Mouse (Mus musculus) lung, embryonic 14.5 days (tissue): ENCODE measurements around the gene Olfr1166. TPM values are rescaled to one million over a fixed set of nuclear protein-coding genes. Genes with fewer than 3 reads are reported as not detected.
"Not testable (repeated sequence)": the region's sequence is repeated elsewhere in the genome, so short reads cannot be mapped to it uniquely, and the experiment has no call there.

Experiments used
- ATAC-seq: fragments of 200-750 bp; cut with Nextera tagmentation; 2 replicates; pipeline ENCODE4 v1.8.0; 2017; ENCODE audit warnings: mild to moderate bottlenecking, moderate TSS enrichment, moderate library complexity; ENCODE audit not compliant: insufficient read depth
- DNase-seq: peaks from one replicate; pipeline ENCODE4 v3.0.0-alpha.2; 2015
- H3K27ac ChIP-seq: fragments of 300-500 bp; sonication (generic); 2 replicates; pipeline ENCODE4 v1.5.1; 2014; ENCODE audit warnings: low read depth, mild to moderate bottlenecking, moderate library complexity
- H3K27me3 ChIP-seq: fragments of 300-500 bp; sonication (generic); 2 replicates; pipeline ENCODE4 v1.6.1; 2014; ENCODE audit warnings: low read length, control low read depth; ENCODE audit not compliant: insufficient read depth
- H3K36me3 ChIP-seq: fragments of 300-500 bp; sonication (generic); 2 replicates; pipeline ENCODE4 v1.6.1; 2014; ENCODE audit warnings: control low read depth; ENCODE audit not compliant: insufficient read depth
- H3K4me1 ChIP-seq: fragments of 300-500 bp; sonication (generic); 2 replicates; pipeline ENCODE4 v1.6.1; 2014; ENCODE audit warnings: antibody characterized with exemption, control low read depth; ENCODE audit not compliant: insufficient read depth
- H3K4me2 ChIP-seq: fragments of 300-500 bp; sonication (generic); 2 replicates; pipeline ENCODE4 v1.6.1; 2014; ENCODE audit warnings: mild to moderate bottlenecking
- H3K4me3 ChIP-seq: fragments of 300-500 bp; sonication (generic); 2 replicates; pipeline ENCODE4 v1.5.1; 2014; ENCODE audit warnings: low read depth, low read length
- H3K9ac ChIP-seq: fragments of 300-500 bp; sonication (generic); 2 replicates; pipeline ENCODE4 v1.6.1; 2014
- H3K9me3 ChIP-seq: fragments of 300-500 bp; sonication (generic); 2 replicates; pipeline ENCODE4 v1.6.1; 2016; ENCODE audit warnings: low read depth, low read length, control low read depth
- CTCF ChIP-seq: IDR thresholded peaks from 2 replicates; pipeline ENCODE4 v1.5.1; 2016; ENCODE audit warnings: antibody characterized with exemption, low read depth
- WGBS: fragments of 180-500 bp; shearing (Covaris S2); extraction: QIAGEN DNeasy Blood & Tissue Kit; methylation state at CpG from one replicate; pipeline ENCODE4 v1.1.7; 2014; 5-methylcytosine and 5-hydroxymethylcytosine counted together
- polyA plus RNA-seq: library from polyadenylated mRNA; unstranded; fragments of >200 nt; fragmentation: Nextera tagmentation; extraction: Ambion mirVana; gene quantifications from 2 replicates; pipeline ENCODE4 v1.2.1, GENCODE M21; 2014

Gene Olfr1166
- polyA plus RNA-seq: not detected in 2 replicates

DNA sequence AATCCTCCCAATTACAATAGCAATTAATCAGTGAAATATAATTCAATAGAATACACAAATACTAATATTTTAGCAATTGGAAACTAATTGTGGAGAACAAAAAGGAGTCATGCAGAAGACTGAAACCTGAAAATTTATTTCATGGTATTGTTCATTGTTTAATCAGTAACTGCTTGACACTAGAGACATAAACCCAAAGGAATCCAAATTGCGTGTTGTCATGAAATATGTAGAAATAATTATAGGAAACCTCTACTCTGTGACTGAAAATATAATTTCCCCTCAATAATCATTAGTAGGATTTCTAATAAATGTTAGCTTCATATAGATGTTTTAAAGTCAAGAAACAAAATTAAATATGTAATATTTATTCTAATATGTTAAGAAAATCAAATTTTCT, at the start of gene Olfr1166:
TSS of gene Olfr1166 (minus strand) at position 101 of the 400 bp plus-strand sequence.
- no peak within 1 kb of the TSS for H3K4me3 ChIP-seq
- no peaks in the 10 kb centered on the region for H3K36me3 ChIP-seq
- ATAC-seq (no peak), DNase-seq (no peak)
- H3K27me3 ChIP-seq: no peaks in the 10 kb centered on the region
- H3K4me2 ChIP-seq: no peak within 1 kb of the TSS
- no peaks in the 10 kb centered on the region for H3K9me3 ChIP-seq
- no peak for TF ChIP-seq CTCF
- H3K27ac ChIP-seq: no peak within 1 kb of the TSS
- 92% methylated on average over 1 of the region's 1 CpGs for WGBS
- no peak within 1 kb of the TSS for H3K9ac ChIP-seq
- no peaks in the 10 kb centered on the region for H3K4me1 ChIP-seq

DNA sequence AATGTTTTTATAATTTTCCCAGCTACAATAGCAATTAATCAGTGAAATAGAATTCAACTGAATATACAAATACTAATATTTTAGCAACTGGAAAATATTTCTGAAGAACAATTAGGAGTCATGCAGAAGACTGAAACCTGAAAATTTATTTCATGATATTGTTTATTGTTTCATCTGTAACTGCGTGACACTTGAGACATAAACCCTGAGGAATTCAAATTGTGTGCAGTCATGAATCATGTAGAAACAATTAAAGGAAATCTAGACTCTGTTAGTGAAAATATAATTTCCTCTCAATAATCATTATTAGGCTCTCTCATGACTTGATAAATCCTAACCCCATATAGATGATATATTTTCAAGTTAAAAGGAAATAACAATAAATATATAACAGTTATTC, 27.0 kb upstream of the Olfr1166 start, which contains the start of gene Olfr1167:
TSS of gene Olfr1167 (minus strand) at position 101 of the 400 bp plus-strand sequence.
- not testable (repeated sequence) for H3K27ac ChIP-seq, H3K4me3 ChIP-seq, H3K27me3 ChIP-seq, H3K9ac ChIP-seq, H3K36me3 ChIP-seq, ATAC-seq, H3K9me3 ChIP-seq, H3K4me2 ChIP-seq, DNase-seq, H3K4me1 ChIP-seq
- WGBS: 81% methylated on average over 1 of the region's 1 CpGs

DNA sequence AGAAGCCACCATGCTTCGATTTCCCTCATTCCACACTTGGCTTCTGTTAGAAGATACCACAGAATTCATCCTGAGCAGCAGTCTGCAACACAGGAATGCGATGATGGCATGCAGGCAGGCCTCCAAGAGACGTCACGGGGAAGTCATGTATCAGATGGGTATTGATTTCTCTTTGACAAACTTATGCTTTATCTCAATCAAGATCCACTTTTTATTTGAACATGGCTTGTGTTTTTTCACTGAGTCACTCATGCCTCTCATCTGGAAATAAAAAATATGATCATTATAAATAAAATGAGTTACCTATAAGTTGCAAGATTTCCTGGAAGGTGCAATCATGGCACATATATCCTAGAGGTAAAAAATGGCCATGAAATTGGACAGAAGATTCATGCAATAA, 34.2 kb downstream of the Olfr1166 start, which contains the start of gene Olfr1164:
TSS of gene Olfr1164 (minus strand) at position 101 of the 400 bp plus-strand sequence.
- Histone ChIP-seq H3K4me2 (no peak within 1 kb of the TSS), H3K4me1 (no peaks in the 10 kb centered on the region), H3K4me3 (no peak within 1 kb of the TSS), H3K27ac (no peak within 1 kb of the TSS), H3K9ac (no peak within 1 kb of the TSS), H3K9me3 (no peaks in the 10 kb centered on the region), H3K36me3 (no peaks in the 10 kb centered on the region), H3K27me3 (no peaks in the 10 kb centered on the region)
- TF ChIP-seq CTCF: no peak
- DNase-seq (no peak), ATAC-seq (no peak)
- WGBS: 61% methylated on average over 4 of the region's 4 CpGs

Other genes starting within 250 kb of the Olfr1166 start
- not detected in 2 replicates for gene Olfr1153, start 233.3 kb downstream of the Olfr1166 start, polyA plus RNA-seq
- not detected in 2 replicates for gene Olfr1154, start 223.1 kb downstream of the Olfr1166 start, polyA plus RNA-seq
- gene Olfr1155, start 183.1 kb downstream of the Olfr1166 start, polyA plus RNA-seq: not detected in 2 replicates
- not detected in 2 replicates for gene Olfr1156, start 175.2 kb downstream of the Olfr1166 start, polyA plus RNA-seq
- not detected in 2 replicates for gene Olfr1157, start 160.0 kb downstream of the Olfr1166 start, polyA plus RNA-seq
- gene Olfr74, start 153.6 kb downstream of the Olfr1166 start, polyA plus RNA-seq: not detected in 2 replicates
- gene Olfr1158, start 138.2 kb downstream of the Olfr1166 start, polyA plus RNA-seq: not detected in 2 replicates
- not detected in 2 replicates for gene Olfr1160, start 120.0 kb downstream of the Olfr1166 start, polyA plus RNA-seq
- not detected in 2 replicates for gene Olfr1161, start 105.5 kb downstream of the Olfr1166 start, polyA plus RNA-seq
- gene Olfr73, start 90.6 kb downstream of the Olfr1166 start, polyA plus RNA-seq: not detected in 2 replicates
- gene Olfr1162, start 77.1 kb downstream of the Olfr1166 start, polyA plus RNA-seq: not detected in 2 replicates
- gene Olfr1163, start 56.4 kb downstream of the Olfr1166 start, polyA plus RNA-seq: not detected in 2 replicates
- not detected in 2 replicates for gene Olfr1164, start 34.3 kb downstream of the Olfr1166 start, polyA plus RNA-seq
- not detected in 2 replicates for gene Olfr1167, start 26.9 kb upstream of the Olfr1166 start, polyA plus RNA-seq
- gene Olfr1168, start 53.6 kb upstream of the Olfr1166 start, polyA plus RNA-seq: not detected in 2 replicates
- not detected in 2 replicates for gene Olfr1170, start 100.1 kb upstream of the Olfr1166 start, polyA plus RNA-seq
- 0.03 TPM in 1 of 2 replicates, not detected in the other for gene Olfr1173, start 151.6 kb upstream of the Olfr1166 start, polyA plus RNA-seq
- gene Olfr1174-ps, start 186.9 kb upstream of the Olfr1166 start, polyA plus RNA-seq: not detected in 2 replicates
- gene Olfr1175-ps, start 198.9 kb upstream of the Olfr1166 start, polyA plus RNA-seq: not detected in 2 replicates
- not detected in 2 replicates for gene Olfr1176, start 208.4 kb upstream of the Olfr1166 start, polyA plus RNA-seq
- gene Olfr1177-ps, start 218.2 kb upstream of the Olfr1166 start, polyA plus RNA-seq: not detected in 2 replicates